Mouse (Mus musculus) thymus, postnatal 0 days (tissue): ENCODE results near the gene Igf2bp2. TPM values are rescaled to one million over a fixed set of nuclear protein-coding genes. Genes with fewer than 3 reads are reported as not detected.

Experiments
- DNase-seq: peaks from one replicate; pipeline ENCODE4 v3.0.0-alpha.2; 2015; ENCODE audit warnings: low spot score
- polyA plus RNA-seq: library from polyadenylated mRNA; unstranded; fragments of >200 nt; fragmentation: Nextera tagmentation; extraction: Ambion mirVana; gene quantifications from 2 replicates; pipeline ENCODE4 v1.2.1, GENCODE M21; 2015

The Igf2bp2 gene
- polyA plus RNA-seq, 1 experiment from 2014 or later: 6.8 TPM

- no peak for DNase-seq
These were observed 117.2 kb downstream of the Igf2bp2 start for GRCm38 (mm10) chr16:22045930-22046329.

GRCm38 (mm10) chr16:22043830-22044229 is 119.3 kb downstream of the Igf2bp2 start:
- DNase-seq: no peak

DNA sequence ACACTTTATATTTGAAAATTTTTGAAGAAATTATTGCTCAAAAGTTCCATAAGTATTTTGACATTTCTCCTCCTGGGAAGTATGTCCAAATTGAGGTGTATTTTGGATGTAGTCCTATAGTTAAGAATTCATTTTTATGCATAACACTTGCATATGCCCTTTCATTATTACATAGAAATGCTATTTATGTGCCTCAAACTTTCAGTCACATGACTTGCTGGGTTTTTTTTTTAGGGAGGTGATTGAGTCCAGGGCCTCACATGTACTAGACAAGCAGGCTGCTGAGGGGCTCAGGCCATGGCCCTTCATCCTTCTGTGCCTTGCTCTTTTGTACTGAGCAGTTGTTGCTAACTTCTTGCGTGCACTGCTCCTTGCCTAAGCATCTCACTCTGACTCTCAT is 123.1 kb downstream of the Igf2bp2 start:
- no peak for DNase-seq

DNA sequence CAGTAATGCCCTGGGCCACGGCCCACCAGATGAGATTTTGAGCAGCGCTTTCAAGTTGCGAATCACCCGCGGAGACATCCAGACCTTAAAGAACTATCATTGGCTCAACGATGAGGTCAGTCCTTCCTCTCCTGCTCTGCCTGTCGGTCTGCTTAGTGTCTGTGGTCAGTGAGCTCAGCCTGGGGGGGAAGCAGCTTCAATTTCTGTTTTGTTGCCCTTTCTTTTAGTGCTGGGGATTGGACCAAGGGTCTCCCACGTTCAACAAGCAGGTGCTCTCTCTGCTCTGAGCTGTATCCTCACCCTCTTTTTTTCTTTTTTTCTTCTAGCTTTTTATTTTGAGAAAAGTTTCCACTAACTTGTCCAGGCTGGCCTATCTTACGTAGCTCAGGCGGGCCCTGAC is 124.5 kb downstream of the Igf2bp2 start:
- no peak for DNase-seq

GRCm38 (mm10) chr16:22027474-22027873 is 135.6 kb downstream of the Igf2bp2 start:
- no peak for DNase-seq

GRCm38 (mm10) chr16:22022122-22022521 is 141.0 kb downstream of the Igf2bp2 start:
- peak; percentile 36 for DNase-seq

DNA sequence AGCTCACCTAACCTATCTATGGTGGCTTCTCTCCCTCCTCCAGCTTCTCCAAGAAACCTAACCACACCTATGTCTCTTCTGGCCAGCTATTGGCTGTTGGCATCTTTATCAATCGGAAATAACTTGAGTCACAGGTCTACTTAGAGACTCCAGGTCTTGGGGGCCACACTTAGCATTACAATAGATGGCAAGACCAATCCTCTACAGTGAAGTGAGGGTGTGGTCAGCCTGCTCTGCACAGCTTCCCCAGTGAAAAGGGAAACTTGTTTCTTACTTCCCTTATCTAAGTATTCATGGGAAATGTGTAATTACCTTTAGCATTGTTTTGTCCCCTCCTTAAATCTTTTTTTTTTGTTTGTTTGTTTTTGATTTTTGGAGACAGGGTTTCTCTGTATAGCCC is 147.5 kb downstream of the Igf2bp2 start:
- DNase-seq: no peak

GRCm38 (mm10) chr16:22009596-22009995 is 153.5 kb downstream of the Igf2bp2 start:
- no peak for DNase-seq

DNA sequence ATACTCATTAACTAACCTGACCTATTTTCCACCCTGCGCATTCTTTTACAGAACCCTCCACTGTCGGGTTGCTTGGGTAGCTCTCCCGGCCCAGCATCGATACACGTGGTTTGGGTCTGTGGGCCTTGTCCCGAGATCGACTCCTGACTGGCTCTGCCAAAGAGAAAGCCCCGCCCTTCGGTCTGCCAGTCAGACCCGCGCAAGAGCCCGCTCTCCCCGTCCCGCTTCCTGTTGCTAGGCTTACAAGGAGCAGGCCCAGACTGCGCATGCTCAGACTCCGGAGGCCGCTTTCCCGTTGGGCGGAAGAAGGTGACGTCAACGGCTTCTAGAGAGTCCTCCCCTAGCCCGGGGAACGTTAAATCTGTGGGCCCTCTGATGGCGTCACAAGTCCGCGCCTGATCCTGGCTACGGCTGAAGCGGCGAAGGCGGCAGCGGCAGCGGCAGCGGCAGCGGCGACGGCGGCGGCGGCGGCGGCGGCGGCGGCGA is 154.0 kb downstream of the Igf2bp2 start, which contains the start of gene Senp2:
Senp2 (plus strand) TSS at position 386 of the 486 bp plus-strand sequence.
- DNase-seq: peak; percentile 100

Other genes with a start within 250 kb of the Igf2bp2 start
- gene Tmem41a, start 215.7 kb downstream of the Igf2bp2 start, polyA plus RNA-seq: 33.3 and 33.5 TPM in 2 replicates
- gene Liph, start 167.6 kb downstream of the Igf2bp2 start, polyA plus RNA-seq: 1.9 and 2.9 TPM in 2 replicates
- 42.7 and 50.4 TPM in 2 replicates for gene Senp2, start 153.8 kb downstream of the Igf2bp2 start, polyA plus RNA-seq
- gene Tra2b, start 102.7 kb upstream of the Igf2bp2 start, polyA plus RNA-seq: 414 and 431 TPM in 2 replicates